Mouse (Mus musculus) midbrain, embryonic 14.5 days (tissue): ENCODE results near the gene Eif2ak4. TPM values are rescaled to one million over a fixed set of nuclear protein-coding genes. Genes with fewer than 3 reads are reported as not detected.
A peak's percentile ranks its signal among the peaks of the same experiment; 100 is the strongest.

Experiments
- ATAC-seq: fragments of 200-750 bp; cut with Nextera tagmentation; 2 replicates; pipeline ENCODE4 v1.8.0; 2017; ENCODE audit warnings: moderate number of reproducible peaks, moderate library complexity; ENCODE audit not compliant: low FRiP score, low TSS enrichment
- DNase-seq: peaks from one replicate; pipeline ENCODE4 v3.0.0-alpha.2; 2015
- H3K27ac ChIP-seq: fragments of 300-500 bp; sonication (generic); replicated peaks from 2 replicates; pipeline ENCODE4 v1.5.1; 2014; ENCODE audit warnings: mild to moderate bottlenecking, low read depth, low read length, moderate library complexity
- H3K27me3 ChIP-seq: fragments of 300-500 bp; sonication (generic); 2 replicates; pipeline ENCODE4 v1.6.1; 2014; ENCODE audit warnings: low read length, control low read depth, mixed read lengths; ENCODE audit not compliant: control insufficient read depth, insufficient read depth
- H3K36me3 ChIP-seq: fragments of 300-500 bp; sonication (generic); 2 replicates; pipeline ENCODE4 v1.6.1; 2014; ENCODE audit warnings: low read length, control low read depth; ENCODE audit not compliant: control insufficient read depth, insufficient read depth
- H3K4me1 ChIP-seq: fragments of 300-500 bp; sonication (generic); 2 replicates; pipeline ENCODE4 v1.6.1; 2014; ENCODE audit warnings: mild to moderate bottlenecking, antibody characterized with exemption, low read length, control low read depth; ENCODE audit not compliant: control insufficient read depth, insufficient read depth
- H3K4me2 ChIP-seq: fragments of 300-500 bp; sonication (generic); 2 replicates; pipeline ENCODE4 v1.6.1; 2014; ENCODE audit warnings: mild to moderate bottlenecking, low read length, moderate library complexity
- H3K4me3 ChIP-seq: fragments of 300-500 bp; sonication (generic); replicated peaks from 2 replicates; pipeline ENCODE4 v1.5.1; 2014; ENCODE audit warnings: low read depth, low read length
- H3K9ac ChIP-seq: fragments of 300-500 bp; sonication (generic); replicated peaks from 2 replicates; pipeline ENCODE4 v1.6.1; 2014; ENCODE audit warnings: mild to moderate bottlenecking, low read length, moderate library complexity
- H3K9me3 ChIP-seq: fragments of 300-500 bp; sonication (generic); 2 replicates; pipeline ENCODE4 v1.6.1; 2016; ENCODE audit warnings: low read length, control low read depth, mixed read lengths; ENCODE audit not compliant: control insufficient read depth
- WGBS: fragments of 180-500 bp; shearing (Covaris S2); extraction: QIAGEN DNeasy Blood & Tissue Kit; methylation state at CpG from one replicate; pipeline ENCODE4 v1.1.7; 2014; 5-methylcytosine and 5-hydroxymethylcytosine counted together
- polyA plus RNA-seq: library from polyadenylated mRNA; unstranded; fragments of >200 nt; fragmentation: Nextera tagmentation; extraction: Ambion mirVana; gene quantifications from 2 replicates; pipeline ENCODE4 v1.2.1, GENCODE M21; 2014

Eif2ak4 gene
- polyA plus RNA-seq, 1 experiment from 2014 or later = 10.2 TPM

GRCm38 (mm10) chr2:118484386-118484898 is 96.0 kb downstream of the Eif2ak4 start:
- DNase-seq (no peak), ATAC-seq (no peak)
- Histone ChIP-seq H3K4me2 (no peak overlapping the region), H3K27me3 (no peaks in the 10 kb centered on the region), H3K4me3 (no peak overlapping the region), H3K9ac (no peak overlapping the region), H3K4me1 (no peaks in the 10 kb centered on the region), H3K9me3 (no peaks in the 10 kb centered on the region), H3K36me3 (no peaks in the 10 kb centered on the region), H3K27ac (no peak overlapping the region)
- WGBS = 87% methylated on average over 9 of the region's 9 CpGs

DNA sequence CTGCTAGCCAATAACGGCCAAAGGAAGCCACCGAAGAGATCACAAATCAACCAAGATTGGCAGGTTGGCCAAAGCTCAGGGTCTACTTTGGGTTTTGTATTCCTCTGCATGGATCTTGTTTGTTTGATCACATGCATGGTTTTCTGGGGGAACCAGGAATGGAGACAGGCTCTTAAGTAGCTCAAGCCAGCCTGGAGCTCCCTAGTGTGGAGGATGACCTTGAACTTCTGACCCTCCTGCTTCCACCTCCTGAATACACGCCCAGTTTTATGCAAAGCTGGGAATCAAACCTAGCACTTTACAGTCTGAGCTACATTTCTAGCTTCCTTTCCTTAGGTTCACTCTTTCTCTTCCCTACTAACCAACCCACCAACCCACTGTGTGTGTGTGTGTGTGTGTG is 97.0 kb downstream of the Eif2ak4 start:
- no peaks in the 10 kb centered on the region for H3K36me3 ChIP-seq
- no peak for ATAC-seq
- H3K27me3 ChIP-seq = no peaks in the 10 kb centered on the region
- H3K9me3 ChIP-seq = no peaks in the 10 kb centered on the region
- no peak overlapping the region for H3K4me3 ChIP-seq
- no peak overlapping the region for H3K27ac ChIP-seq
- H3K4me1 ChIP-seq = no peaks in the 10 kb centered on the region
- H3K4me2 ChIP-seq = no peak overlapping the region
- no peak for DNase-seq
- 86% methylated on average over 3 of the region's 3 CpGs for WGBS
- no peak overlapping the region for H3K9ac ChIP-seq

DNA sequence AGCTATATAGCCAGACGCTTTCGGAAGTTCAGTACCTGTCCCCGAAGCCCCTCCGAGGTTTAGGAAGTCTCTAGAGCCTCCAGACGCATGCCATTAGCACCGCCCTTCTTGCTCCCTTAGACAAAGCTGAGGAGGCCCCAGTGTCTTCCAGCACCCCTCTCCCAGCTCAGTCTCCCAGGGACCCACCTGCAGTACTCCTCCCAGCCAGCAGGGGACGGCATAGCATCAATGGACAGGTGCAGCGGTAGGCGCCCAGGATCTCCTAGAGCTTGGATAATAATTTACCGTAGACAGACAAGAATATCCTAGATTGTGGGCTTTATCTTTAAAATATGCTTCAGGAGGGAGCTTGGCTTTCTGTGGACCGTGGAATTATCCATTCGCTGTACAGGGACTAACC is 98.5 kb downstream of the Eif2ak4 start:
- Histone ChIP-seq H3K4me2 (no peak overlapping the region), H3K9ac (no peak overlapping the region), H3K36me3 (no peaks in the 10 kb centered on the region), H3K27ac (no peak overlapping the region), H3K4me3 (no peak overlapping the region), H3K9me3 (no peaks in the 10 kb centered on the region), H3K4me1 (no peaks in the 10 kb centered on the region), H3K27me3 (no peaks in the 10 kb centered on the region)
- ATAC-seq (no peak; the same call in 1 of the 2 replicates), DNase-seq (peak; percentile 70)
- 12% methylated on average over 12 of the region's 12 CpGs for WGBS

- Histone ChIP-seq H3K27me3 (no peaks in the 10 kb centered on the region), H3K4me3 (no peak overlapping the region), H3K4me2 (no peak overlapping the region), H3K27ac (no peak overlapping the region), H3K9me3 (no peaks in the 10 kb centered on the region), H3K4me1 (no peaks in the 10 kb centered on the region), H3K36me3 (no peaks in the 10 kb centered on the region), H3K9ac (no peak overlapping the region)
- DNase-seq = no peak
- no peak for ATAC-seq
- WGBS = 68% methylated on average over 3 of the region's 3 CpGs
Measured at GRCm38 (mm10) chr2:118487806-118488205, 99.4 kb downstream of the Eif2ak4 start.

DNA sequence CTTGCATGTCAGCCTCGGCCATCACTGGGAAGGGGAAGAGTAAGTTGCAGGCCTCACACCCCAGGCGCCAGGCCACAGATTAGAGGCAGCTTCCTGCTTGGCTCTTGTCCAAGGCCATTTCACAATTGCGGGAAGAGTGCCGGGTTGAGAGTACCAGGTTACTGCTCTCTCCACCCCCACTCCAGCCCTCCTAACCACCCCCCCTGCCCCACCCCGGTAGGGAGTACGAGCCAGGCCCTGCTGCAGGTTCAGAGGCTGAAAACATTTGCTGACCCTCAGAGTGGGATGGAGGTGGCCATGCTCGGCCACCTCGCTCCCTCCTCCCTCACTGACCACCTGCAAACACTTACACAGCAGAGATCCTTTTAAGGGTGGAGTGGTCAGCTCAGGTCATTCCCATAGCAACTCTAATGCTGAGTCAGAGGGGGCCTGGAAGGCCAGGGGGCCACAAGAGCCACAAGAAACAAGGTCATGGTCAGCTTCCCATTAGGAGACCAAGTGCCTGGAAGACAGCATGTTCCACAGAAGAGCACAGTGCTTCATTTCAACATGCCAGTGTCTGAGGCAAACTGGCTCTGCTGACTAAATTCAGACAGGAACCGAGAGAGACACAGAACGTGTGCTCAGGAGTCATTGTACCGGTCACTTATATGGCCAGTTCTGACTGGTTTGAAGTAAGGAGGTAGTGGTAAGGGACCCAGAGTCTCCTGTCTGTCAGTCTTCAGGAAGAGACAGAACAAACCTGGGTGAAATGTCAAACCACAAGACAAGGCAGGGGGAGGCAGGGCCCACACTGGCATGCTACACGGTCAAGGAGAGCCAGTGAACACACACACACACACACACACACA is 102.0 kb downstream of the Eif2ak4 start:
- H3K27ac ChIP-seq = no peak overlapping the region
- H3K4me2 ChIP-seq = no peak overlapping the region
- H3K4me1 ChIP-seq = no peaks in the 10 kb centered on the region
- no peaks in the 10 kb centered on the region for H3K27me3 ChIP-seq
- no peak overlapping the region for H3K4me3 ChIP-seq
- DNase-seq (peak; percentile 22), ATAC-seq (no peak)
- no peak overlapping the region for H3K9ac ChIP-seq
- H3K36me3 ChIP-seq = no peaks in the 10 kb centered on the region
- 54% methylated on average over 12 of the region's 12 CpGs for WGBS
- no peaks in the 10 kb centered on the region for H3K9me3 ChIP-seq

DNA sequence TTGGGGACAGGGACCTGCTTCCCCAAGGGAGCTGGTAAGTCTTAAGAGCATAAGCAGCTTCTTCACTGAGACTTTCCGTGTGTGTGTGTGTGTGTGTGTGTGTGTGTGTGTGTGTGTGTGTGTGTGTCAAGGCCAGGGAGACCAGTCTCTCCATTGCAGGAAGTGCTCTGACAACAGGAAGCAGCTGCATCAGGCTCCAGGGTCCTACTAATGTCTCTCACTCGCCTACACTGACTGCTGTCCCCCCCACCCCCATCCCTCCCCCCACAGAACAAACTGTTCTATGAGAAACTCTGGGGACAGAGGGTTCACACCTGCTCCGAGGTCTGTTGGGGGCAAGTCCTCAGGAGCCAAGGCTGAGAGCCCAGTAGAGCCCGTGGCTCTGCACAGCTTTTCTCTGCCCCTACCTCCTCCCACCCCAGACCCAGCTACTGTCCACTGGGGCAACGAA is 102.9 kb downstream of the Eif2ak4 start:
- no peak for DNase-seq
- Histone ChIP-seq H3K27ac (no peak overlapping the region), H3K4me1 (no peaks in the 10 kb centered on the region), H3K36me3 (no peaks in the 10 kb centered on the region), H3K4me2 (no peak overlapping the region), H3K9me3 (no peaks in the 10 kb centered on the region), H3K4me3 (no peak overlapping the region), H3K9ac (no peak overlapping the region), H3K27me3 (no peaks in the 10 kb centered on the region)
- 55% methylated on average over 5 of the region's 5 CpGs for WGBS
- no peak for ATAC-seq

GRCm38 (mm10) chr2:118491741-118492395 is 103.5 kb downstream of the Eif2ak4 start:
- Histone ChIP-seq H3K9ac (no peak overlapping the region), H3K9me3 (no peaks in the 10 kb centered on the region), H3K4me3 (no peak overlapping the region), H3K27ac (no peak overlapping the region), H3K4me1 (no peaks in the 10 kb centered on the region), H3K36me3 (no peaks in the 10 kb centered on the region), H3K4me2 (no peak overlapping the region), H3K27me3 (no peaks in the 10 kb centered on the region)
- DNase-seq (no peak), ATAC-seq (no peak)
- 86% methylated on average over 4 of the region's 4 CpGs for WGBS

- no peak overlapping the region for H3K9ac ChIP-seq
- DNase-seq (no peak), ATAC-seq (no peak)
- no peak overlapping the region for H3K4me3 ChIP-seq
- H3K36me3 ChIP-seq = no peaks in the 10 kb centered on the region
- no peaks in the 10 kb centered on the region for H3K27me3 ChIP-seq
- H3K4me1 ChIP-seq = no peaks in the 10 kb centered on the region
- H3K27ac ChIP-seq = no peak overlapping the region
- H3K9me3 ChIP-seq = no peaks in the 10 kb centered on the region
- WGBS = 76% methylated on average over 9 of the region's 9 CpGs
- no peak overlapping the region for H3K4me2 ChIP-seq
Measured at GRCm38 (mm10) chr2:118495024-118495423, 106.6 kb downstream of the Eif2ak4 start.
